Mouse (Mus musculus): ENCODE data around the gene Tyw5. TPM values are rescaled to one million over a fixed set of nuclear protein-coding genes. Genes with fewer than 3 reads are reported as not detected.

Tyw5 gene
- polyA plus RNA-seq, 1 experiment from 2014 or later, result 29.2 TPM

DNA sequence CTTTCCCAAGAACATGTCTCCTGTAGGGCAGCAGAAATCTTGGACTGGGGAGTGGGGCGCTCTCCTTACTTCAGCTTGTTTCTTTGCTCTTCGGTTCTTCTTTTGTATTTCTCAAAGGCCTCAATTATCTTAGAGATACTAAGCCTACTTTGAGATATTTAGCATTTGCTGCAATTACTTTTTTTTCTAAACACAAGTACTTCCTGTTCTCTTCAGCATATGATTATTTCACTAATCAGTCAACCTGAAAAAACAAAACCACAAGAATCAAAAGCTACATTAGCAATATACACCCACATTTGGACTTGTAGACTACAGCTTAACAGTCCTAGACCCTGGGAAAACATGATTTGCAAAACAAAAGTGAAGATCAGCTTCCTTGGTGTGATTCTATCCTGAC is 31.6 kb downstream of the Tyw5 start:
- 95% methylated on average over 2 of the region's 2 CpGs for WGBS
- DNase-seq (ENCODE audit: low spot score) (no peak), ATAC-seq (ENCODE audit: insufficient number of reproducible peaks, low FRiP score, low TSS enrichment, low read depth) (no peak)
- Histone ChIP-seq H3K4me1 (ENCODE audit: control insufficient read depth, insufficient read depth, low read length) (no peaks in the 10 kb centered on the region; the same call in 1 of the 2 replicates), H3K27me3 (ENCODE audit: control insufficient read depth, insufficient read depth, low read length) (no peaks in the 10 kb centered on the region), H3K9ac (ENCODE audit: low read length) (no peak overlapping the region), H3K36me3 (ENCODE audit: control insufficient read depth, insufficient read depth, low read length) (no peaks in the 10 kb centered on the region), H3K4me2 (ENCODE audit: low read depth, severe bottlenecking) (no peak overlapping the region), H3K27ac (replicated peaks; ENCODE audit: low read depth, low read length) (no peak overlapping the region), H3K9me3 (ENCODE audit: control insufficient read depth, low read length) (no peaks in the 10 kb centered on the region), H3K4me3 (ENCODE audit: low read depth, low read length) (no peak overlapping the region)

DNA sequence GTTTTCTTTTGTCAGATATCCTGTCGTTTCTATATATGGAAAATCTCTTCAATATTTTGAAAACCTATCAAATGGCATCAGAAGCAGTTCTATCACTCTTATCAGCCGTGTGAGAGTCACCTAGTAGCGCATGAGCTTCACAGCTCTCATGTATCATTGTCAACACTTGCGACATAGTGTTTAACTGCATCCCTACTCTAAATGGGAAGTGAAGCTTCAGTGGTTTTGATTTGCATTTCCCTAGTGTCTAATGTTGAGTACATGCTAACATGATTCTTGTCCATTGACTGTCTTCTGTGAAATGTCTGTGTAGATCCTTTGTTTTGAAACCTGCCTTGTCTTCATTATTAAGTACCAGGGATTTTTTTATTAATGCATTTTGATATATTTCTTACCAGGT is 36.5 kb downstream of the Tyw5 start:
- H3K27me3 ChIP-seq (ENCODE audit: control insufficient read depth, insufficient read depth, low read length), result no peaks in the 10 kb centered on the region
- no peaks in the 10 kb centered on the region for H3K9me3 ChIP-seq (ENCODE audit: control insufficient read depth, low read length)
- H3K4me2 ChIP-seq (ENCODE audit: low read depth, severe bottlenecking), result no peak overlapping the region
- H3K4me1 ChIP-seq (ENCODE audit: control insufficient read depth, insufficient read depth, low read length), result no peaks in the 10 kb centered on the region
- 88% methylated on average over 4 of the region's 4 CpGs for WGBS
- no peak overlapping the region for H3K27ac ChIP-seq (replicated peaks; ENCODE audit: low read depth, low read length)
- DNase-seq (ENCODE audit: low spot score), result no peak
- H3K9ac ChIP-seq (ENCODE audit: low read length), result no peak overlapping the region
- H3K36me3 ChIP-seq (ENCODE audit: control insufficient read depth, insufficient read depth, low read length), result no peaks in the 10 kb centered on the region
- H3K4me3 ChIP-seq (ENCODE audit: low read depth, low read length), result no peak overlapping the region
- no peak for ATAC-seq (ENCODE audit: insufficient number of reproducible peaks, low FRiP score, low TSS enrichment, low read depth)

DNA sequence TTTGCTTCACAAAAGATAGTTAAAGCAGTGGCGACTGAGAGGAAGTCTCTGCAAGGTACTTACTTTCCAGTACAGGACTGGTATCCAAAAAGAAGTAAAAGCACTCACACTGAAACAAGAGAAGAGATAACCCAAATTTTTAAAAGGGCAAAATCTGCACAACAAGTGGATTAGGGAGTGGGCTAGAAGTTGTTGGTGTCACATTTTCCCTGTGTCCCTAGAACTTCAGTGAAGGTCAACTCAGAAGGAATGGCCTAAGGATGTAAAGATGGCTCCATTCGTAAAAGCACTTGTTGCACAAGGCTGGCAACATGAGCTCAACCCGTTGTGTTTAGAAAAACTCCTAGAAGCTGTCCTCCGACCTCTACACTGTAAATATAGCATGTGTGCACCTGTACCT is 37.8 kb downstream of the Tyw5 start:
- no peak overlapping the region for H3K4me3 ChIP-seq (ENCODE audit: low read depth, low read length)
- no peak overlapping the region for H3K9ac ChIP-seq (ENCODE audit: low read length)
- DNase-seq (ENCODE audit: low spot score) (no peak), ATAC-seq (ENCODE audit: insufficient number of reproducible peaks, low FRiP score, low TSS enrichment, low read depth) (no peak)
- H3K4me2 ChIP-seq (ENCODE audit: low read depth, severe bottlenecking), result no peak overlapping the region
- H3K36me3 ChIP-seq (ENCODE audit: control insufficient read depth, insufficient read depth, low read length), result no peaks in the 10 kb centered on the region
- 88% methylated on average over 4 of the region's 4 CpGs for WGBS
- H3K27ac ChIP-seq (replicated peaks; ENCODE audit: low read depth, low read length), result no peak overlapping the region
- H3K27me3 ChIP-seq (ENCODE audit: control insufficient read depth, insufficient read depth, low read length), result no peaks in the 10 kb centered on the region
- no peaks in the 10 kb centered on the region for H3K4me1 ChIP-seq (ENCODE audit: control insufficient read depth, insufficient read depth, low read length)
- H3K9me3 ChIP-seq (ENCODE audit: control insufficient read depth, low read length), result no peaks in the 10 kb centered on the region

DNA sequence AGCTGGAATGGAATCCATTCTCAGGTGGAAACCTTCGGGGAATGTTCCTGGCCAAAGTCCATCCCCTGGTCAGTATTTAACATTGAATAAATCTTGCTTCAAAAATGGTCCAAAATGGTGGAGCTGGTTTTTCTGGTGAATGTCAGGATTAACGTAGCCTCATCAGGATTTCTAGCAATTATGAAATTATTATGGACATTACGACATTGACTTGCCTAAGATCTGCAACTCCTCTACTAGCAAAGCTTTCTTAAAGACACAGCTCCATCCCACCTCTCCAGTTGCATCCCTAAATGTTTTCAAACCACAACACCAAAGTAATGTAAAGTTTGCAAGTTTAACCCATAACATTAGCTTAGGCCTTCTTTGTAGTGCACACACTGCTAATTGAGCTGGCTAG is 39.5 kb downstream of the Tyw5 start:
- 90% methylated on average over 3 of the region's 3 CpGs for WGBS
- no peak for ATAC-seq (ENCODE audit: insufficient number of reproducible peaks, low FRiP score, low TSS enrichment, low read depth)

DNA sequence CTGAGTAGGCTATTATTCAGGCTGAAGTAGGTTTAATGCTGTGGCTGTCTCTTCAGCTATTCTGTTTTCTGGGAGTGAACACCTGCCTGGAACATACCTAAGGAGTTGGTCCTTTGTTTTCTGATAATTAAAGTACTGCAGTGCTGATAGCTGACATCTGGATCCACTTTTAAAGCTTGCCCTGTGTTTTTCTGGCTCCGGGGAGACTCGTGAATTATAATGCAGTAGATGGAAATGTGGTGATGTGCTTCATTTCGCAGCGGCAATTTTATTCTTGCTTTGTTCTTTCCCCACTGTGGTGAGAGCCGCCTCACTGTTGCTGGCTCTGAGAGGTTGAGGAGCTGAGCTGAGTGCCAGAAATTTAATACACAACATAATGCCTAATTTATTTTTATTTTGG is 48.4 kb downstream of the Tyw5 start:
- WGBS, result 34% methylated on average over 5 of the region's 5 CpGs
- peak; percentile 32 for DNase-seq (ENCODE audit: low spot score)
- Histone ChIP-seq H3K27me3 (ENCODE audit: control insufficient read depth, insufficient read depth, low read length) (no peaks in the 10 kb centered on the region), H3K36me3 (ENCODE audit: control insufficient read depth, insufficient read depth, low read length) (no peaks in the 10 kb centered on the region), H3K9ac (ENCODE audit: low read length) (no peak overlapping the region), H3K9me3 (ENCODE audit: control insufficient read depth, low read length) (no peaks in the 10 kb centered on the region), H3K4me2 (ENCODE audit: low read depth, severe bottlenecking) (no peak overlapping the region), H3K4me1 (ENCODE audit: control insufficient read depth, insufficient read depth, low read length) (no peaks in the 10 kb centered on the region), H3K27ac (replicated peaks; ENCODE audit: low read depth, low read length) (no peak overlapping the region), H3K4me3 (ENCODE audit: low read depth, low read length) (no peak overlapping the region)
- ATAC-seq (ENCODE audit: insufficient number of reproducible peaks, low FRiP score, low TSS enrichment, low read depth), result peak; percentile 17; the same call in 1 of the 2 replicates

More for the DNA sequence above, 39.5 kb downstream of the Tyw5 start:
- Histone ChIP-seq H3K27ac (replicated peaks; ENCODE audit: low read depth, low read length) (no peak overlapping the region), H3K9me3 (ENCODE audit: control insufficient read depth, low read length) (no peaks in the 10 kb centered on the region), H3K4me2 (ENCODE audit: low read depth, severe bottlenecking) (no peak overlapping the region), H3K9ac (ENCODE audit: low read length) (no peak overlapping the region), H3K4me1 (ENCODE audit: control insufficient read depth, insufficient read depth, low read length) (no peaks in the 10 kb centered on the region), H3K4me3 (ENCODE audit: low read depth, low read length) (no peak overlapping the region), H3K36me3 (ENCODE audit: control insufficient read depth, insufficient read depth, low read length) (no peaks in the 10 kb centered on the region), H3K27me3 (ENCODE audit: control insufficient read depth, insufficient read depth, low read length) (no peaks in the 10 kb centered on the region)
- DNase-seq (ENCODE audit: low spot score), result no peak

DNA sequence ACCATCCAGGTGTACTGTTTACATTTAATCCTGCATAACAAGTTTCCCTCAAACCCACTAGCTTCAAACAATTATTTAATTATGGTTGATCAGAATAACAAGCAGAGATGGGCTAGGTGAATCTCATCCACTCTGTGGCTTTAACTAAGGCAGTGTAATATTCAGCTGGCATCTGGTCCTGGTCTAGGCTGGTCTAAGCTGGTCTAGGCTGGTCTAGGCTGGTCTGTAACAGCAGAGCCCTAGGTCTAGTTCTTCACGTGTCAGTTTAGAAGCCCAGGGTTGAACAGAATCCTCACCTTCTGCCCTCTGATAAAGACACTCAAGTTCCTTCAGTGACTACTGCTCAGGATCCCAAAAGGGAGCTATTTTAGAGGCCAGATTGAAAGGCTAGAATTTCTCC is 55.0 kb downstream of the Tyw5 start:
- ATAC-seq (ENCODE audit: insufficient number of reproducible peaks, low FRiP score, low TSS enrichment, low read depth) (no peak), DNase-seq (ENCODE audit: low spot score) (no peak)
- Histone ChIP-seq H3K27me3 (ENCODE audit: control insufficient read depth, insufficient read depth, low read length) (no peaks in the 10 kb centered on the region), H3K4me3 (ENCODE audit: low read depth, low read length) (no peak overlapping the region), H3K4me1 (ENCODE audit: control insufficient read depth, insufficient read depth, low read length) (no peaks in the 10 kb centered on the region), H3K9me3 (ENCODE audit: control insufficient read depth, low read length) (no peaks in the 10 kb centered on the region), H3K9ac (ENCODE audit: low read length) (no peak overlapping the region), H3K4me2 (ENCODE audit: low read depth, severe bottlenecking) (no peak overlapping the region), H3K36me3 (ENCODE audit: control insufficient read depth, insufficient read depth, low read length) (no peaks in the 10 kb centered on the region), H3K27ac (replicated peaks; ENCODE audit: low read depth, low read length) (no peak overlapping the region)
- WGBS, result 67% methylated on average over 1 of the region's 1 CpGs

DNA sequence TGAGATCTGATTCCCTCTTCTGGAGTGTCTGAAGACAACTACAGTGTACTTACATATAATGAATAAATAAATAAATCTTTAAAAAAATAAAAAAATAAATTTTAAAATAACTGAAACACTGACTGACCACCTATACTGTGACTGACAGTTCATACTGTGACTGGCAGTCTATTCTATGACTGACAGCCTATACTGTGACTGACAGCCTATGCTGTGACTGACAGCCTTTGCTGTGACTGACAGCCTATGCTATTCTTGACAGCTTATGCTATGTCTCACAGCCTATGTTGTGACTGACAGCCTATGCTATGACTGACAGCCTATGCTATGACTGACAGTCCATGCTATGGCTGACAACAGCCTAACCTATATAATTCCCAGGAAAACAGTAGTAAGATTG is 59.4 kb downstream of the Tyw5 start:
- H3K9ac ChIP-seq (ENCODE audit: low read length), result no peak overlapping the region
- no peak for ATAC-seq (ENCODE audit: insufficient number of reproducible peaks, low FRiP score, low TSS enrichment, low read depth)

DNA sequence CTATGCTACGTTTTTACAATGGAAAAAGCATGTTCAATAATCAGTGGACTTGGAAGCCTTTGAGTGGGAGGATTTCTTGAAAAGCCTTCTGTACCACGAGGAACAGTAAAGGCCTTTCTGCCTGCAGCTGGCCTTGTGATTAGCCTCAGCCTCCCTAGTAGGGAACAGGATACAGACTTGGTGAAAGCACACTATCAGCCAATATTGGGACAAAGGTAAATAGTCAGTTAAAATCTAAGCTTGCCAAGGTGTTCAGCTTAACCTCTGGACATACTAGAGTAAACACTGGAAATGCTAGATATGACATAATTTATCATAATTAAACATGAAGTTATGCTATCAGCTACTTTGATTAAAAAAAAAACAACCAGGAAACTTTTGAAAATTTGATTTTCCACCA is 65.7 kb downstream of the Tyw5 start:
- DNase-seq (ENCODE audit: low spot score), result no peak
- ATAC-seq (ENCODE audit: insufficient number of reproducible peaks, low FRiP score, low TSS enrichment, low read depth), result no peak
- no peak overlapping the region for H3K27ac ChIP-seq (replicated peaks; ENCODE audit: low read depth, low read length)
- H3K36me3 ChIP-seq (ENCODE audit: control insufficient read depth, insufficient read depth, low read length), result no peaks in the 10 kb centered on the region
- no peaks in the 10 kb centered on the region for H3K27me3 ChIP-seq (ENCODE audit: control insufficient read depth, insufficient read depth, low read length)
- H3K4me1 ChIP-seq (ENCODE audit: control insufficient read depth, insufficient read depth, low read length), result 0 out of 2 replicates have a peak, but pooled peaks cover 3% of the 10 kb centered on the region
- H3K4me3 ChIP-seq (ENCODE audit: low read depth, low read length), result no peak overlapping the region
- WGBS, result 50% methylated on average over 2 of the region's 2 CpGs
- no peak overlapping the region for H3K4me2 ChIP-seq (ENCODE audit: low read depth, severe bottlenecking)
- no peaks in the 10 kb centered on the region for H3K9me3 ChIP-seq (ENCODE audit: control insufficient read depth, low read length)
- H3K9ac ChIP-seq (ENCODE audit: low read length), result no peak overlapping the region

More for the DNA sequence above, 59.4 kb downstream of the Tyw5 start:
- no peak overlapping the region for H3K4me3 ChIP-seq (ENCODE audit: low read depth, low read length)
- H3K4me1 ChIP-seq (ENCODE audit: control insufficient read depth, insufficient read depth, low read length), result no peaks in the 10 kb centered on the region
- no peaks in the 10 kb centered on the region for H3K36me3 ChIP-seq (ENCODE audit: control insufficient read depth, insufficient read depth, low read length)
- DNase-seq (ENCODE audit: low spot score), result no peak
- no peaks in the 10 kb centered on the region for H3K9me3 ChIP-seq (ENCODE audit: control insufficient read depth, low read length)
- no peaks in the 10 kb centered on the region for H3K27me3 ChIP-seq (ENCODE audit: control insufficient read depth, insufficient read depth, low read length)
- H3K27ac ChIP-seq (replicated peaks; ENCODE audit: low read depth, low read length), result no peak overlapping the region
- H3K4me2 ChIP-seq (ENCODE audit: low read depth, severe bottlenecking), result no peak overlapping the region

DNA sequence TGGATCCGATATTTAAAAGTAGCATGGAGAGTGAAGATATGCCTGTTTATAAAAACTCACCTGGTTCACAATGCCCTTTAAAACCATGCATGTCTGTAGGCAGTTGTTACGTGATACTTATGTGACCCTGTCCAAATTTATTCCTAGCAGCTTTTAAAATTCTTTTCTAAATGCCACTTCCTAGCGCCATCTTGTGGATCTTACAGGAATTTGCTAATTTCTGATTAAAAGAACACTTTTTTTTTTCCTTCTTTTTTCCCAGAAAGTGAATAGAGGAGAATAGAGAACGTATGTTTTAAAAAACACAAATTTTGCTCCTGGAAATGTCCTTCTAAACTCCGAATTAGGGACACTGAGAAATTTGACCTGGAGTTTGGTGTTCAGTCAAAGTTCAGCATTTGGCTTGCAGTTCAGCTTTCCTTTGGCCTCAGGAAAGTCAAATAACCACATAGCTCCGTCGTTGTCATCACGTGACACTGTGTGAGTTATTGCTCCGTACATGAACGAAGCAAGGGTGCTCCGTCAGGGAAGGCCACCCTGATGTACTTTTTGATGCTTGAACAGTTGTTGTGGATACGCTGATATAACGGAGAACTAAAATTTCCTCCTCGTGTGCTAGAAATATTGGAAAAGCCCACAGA is 67.6 kb downstream of the Tyw5 start:
- H3K9me3 ChIP-seq (ENCODE audit: control insufficient read depth, low read length), result no peaks in the 10 kb centered on the region
- H3K4me2 ChIP-seq (ENCODE audit: low read depth, severe bottlenecking), result no peak overlapping the region
- H3K27ac ChIP-seq (replicated peaks; ENCODE audit: low read depth, low read length), result no peak overlapping the region
- ATAC-seq (ENCODE audit: insufficient number of reproducible peaks, low FRiP score, low TSS enrichment, low read depth), result no peak
- H3K9ac ChIP-seq (ENCODE audit: low read length), result no peak overlapping the region
- H3K27me3 ChIP-seq (ENCODE audit: control insufficient read depth, insufficient read depth, low read length), result no peaks in the 10 kb centered on the region
- no peak for DNase-seq (ENCODE audit: low spot score)
- 55% methylated on average over 14 of the region's 14 CpGs for WGBS
- H3K4me3 ChIP-seq (ENCODE audit: low read depth, low read length), result no peak overlapping the region
- H3K36me3 ChIP-seq (ENCODE audit: control insufficient read depth, insufficient read depth, low read length), result no peaks in the 10 kb centered on the region
- 0 out of 2 replicates have a peak, but pooled peaks cover 3% of the 10 kb centered on the region for H3K4me1 ChIP-seq (ENCODE audit: control insufficient read depth, insufficient read depth, low read length)

Measured in limb, embryonic 11.5 days (tissue).